Mouse (Mus musculus): Measurements from ENCODE around the gene Hist1h2ai. TPM values are rescaled to one million over a fixed set of nuclear protein-coding genes. Genes with fewer than 3 reads are reported as not detected.

Gene Hist1h2ai
- polyA plus RNA-seq (2017; shearing (Covaris generic)) = not detected

GRCm38 (mm10) chr13:21715864-21716539 is at the start of gene Hist1h2ai, which contains the start of gene Hist1h2bl:
Gene Hist1h2ai, plus strand, starts transcription at chr13:21716422.
Gene Hist1h2bl, minus strand, starts transcription at chr13:21716143.

GRCm38 (mm10) chr13:21677305-21677704 is 38.9 kb upstream of the Hist1h2ai start, which contains the start of gene Olfr1360:
Gene Olfr1360, minus strand, starts transcription at chr13:21677405.

GRCm38 (mm10) chr13:21697811-21698210 is 18.4 kb upstream of the Hist1h2ai start, which contains the start of gene Olfr1359:
Gene Olfr1359, plus strand, starts transcription at chr13:21698111.

GRCm38 (mm10) chr13:21717397-21718357 is 1.5 kb downstream of the Hist1h2ai start, which contains the start of gene Hist1h3h:
Gene Hist1h3h, plus strand, starts transcription at chr13:21717659.

GRCm38 (mm10) chr13:21721757-21722372 is 5.6 kb downstream of the Hist1h2ai start, which contains the start of gene Hist1h2bm:
Gene Hist1h2bm, plus strand, starts transcription at chr13:21722044.

GRCm38 (mm10) chr13:21734906-21735767 is 18.9 kb downstream of the Hist1h2ai start, which contains the start of gene Hist1h4j:
Gene Hist1h4j, plus strand, starts transcription at chr13:21735064.

GRCm38 (mm10) chr13:21750159-21751017 is 34.2 kb downstream of the Hist1h2ai start, which contains the start of gene Hist1h4k:
Gene Hist1h4k, minus strand, starts transcription at chr13:21750505.

GRCm38 (mm10) chr13:21753524-21754285 is 37.5 kb downstream of the Hist1h2ai start, which contains the start of the genes Hist1h2ak and Hist1h2bn:
Gene Hist1h2ak, minus strand, starts transcription at chr13:21753827.
Gene Hist1h2bn, plus strand, starts transcription at chr13:21754123.

Other genes starting within 250 kb of the Hist1h2ai start
- gene Nkapl, start 247.9 kb upstream of the Hist1h2ai start, polyA plus RNA-seq (2017; shearing (Covaris generic)) = 0.20 TPM
- gene Zkscan4, start 237.5 kb upstream of the Hist1h2ai start, polyA plus RNA-seq (2017; shearing (Covaris generic)) = not detected
- gene Gm10065, start 237.0 kb upstream of the Hist1h2ai start, polyA plus RNA-seq (2017; shearing (Covaris generic)) = not detected
- gene AK157302, start 221.2 kb upstream of the Hist1h2ai start, polyA plus RNA-seq (2017; shearing (Covaris generic)) = not detected
- gene Gm11273, start 215.0 kb upstream of the Hist1h2ai start, polyA plus RNA-seq (2017; shearing (Covaris generic)) = 11.1 TPM
- gene Zkscan8, start 185.3 kb upstream of the Hist1h2ai start, polyA plus RNA-seq (2017; shearing (Covaris generic)) = 10.4 TPM
- not detected for gene Olfr1366, start 173.6 kb upstream of the Hist1h2ai start, polyA plus RNA-seq (2017; shearing (Covaris generic))
- 0.20 TPM for gene Olfr1535, start 156.5 kb upstream of the Hist1h2ai start, polyA plus RNA-seq (2017; shearing (Covaris generic))
- gene Olfr1364, start 134.7 kb upstream of the Hist1h2ai start, polyA plus RNA-seq (2017; shearing (Covaris generic)) = not detected
- not detected for gene Olfr1362, start 102.4 kb upstream of the Hist1h2ai start, polyA plus RNA-seq (2017; shearing (Covaris generic))
- not detected for gene Olfr11, start 73.9 kb upstream of the Hist1h2ai start, polyA plus RNA-seq (2017; shearing (Covaris generic))
- gene Olfr1361, start 53.0 kb upstream of the Hist1h2ai start, polyA plus RNA-seq (2017; shearing (Covaris generic)) = not detected
- gene Olfr1360, start 39.0 kb upstream of the Hist1h2ai start, polyA plus RNA-seq (2017; shearing (Covaris generic)) = not detected
- gene Olfr1359, start 18.3 kb upstream of the Hist1h2ai start, polyA plus RNA-seq (2017; shearing (Covaris generic)) = not detected
- not detected for gene Hist1h2bl, start 279 bp upstream of the Hist1h2ai start, polyA plus RNA-seq (2017; shearing (Covaris generic))
- gene Hist1h3h, start 1.2 kb downstream of the Hist1h2ai start, polyA plus RNA-seq (2017; shearing (Covaris generic)) = not detected
- gene Hist1h2bm, start 5.6 kb downstream of the Hist1h2ai start, polyA plus RNA-seq (2017; shearing (Covaris generic)) = 0.82 TPM
- gene Hist1h4j, start 18.6 kb downstream of the Hist1h2ai start, polyA plus RNA-seq (2017; shearing (Covaris generic)) = not detected
- 22.8 TPM for gene Hist1h4k, start 34.1 kb downstream of the Hist1h2ai start, polyA plus RNA-seq (2017; shearing (Covaris generic))
- 3.0 TPM for gene Hist1h2ak, start 37.4 kb downstream of the Hist1h2ai start, polyA plus RNA-seq (2017; shearing (Covaris generic))
- gene Hist1h2bn, start 37.7 kb downstream of the Hist1h2ai start, polyA plus RNA-seq (2017; shearing (Covaris generic)) = 2.1 TPM
- 4.3 TPM for gene Hist1h1b, start 64.2 kb downstream of the Hist1h2ai start, polyA plus RNA-seq (2017; shearing (Covaris generic))
- 1.6 TPM for gene Hist1h3i, start 66.9 kb downstream of the Hist1h2ai start, polyA plus RNA-seq (2017; shearing (Covaris generic))
- not detected for gene Hist1h2an, start 70.8 kb downstream of the Hist1h2ai start, polyA plus RNA-seq (2017; shearing (Covaris generic))
- not detected for gene Hist1h2bp, start 71.0 kb downstream of the Hist1h2ai start, polyA plus RNA-seq (2017; shearing (Covaris generic))
- 6.5 TPM for gene Hist1h2bq, start 93.8 kb downstream of the Hist1h2ai start, polyA plus RNA-seq (2017; shearing (Covaris generic))
- not detected for gene Hist1h2ao, start 94.0 kb downstream of the Hist1h2ai start, polyA plus RNA-seq (2017; shearing (Covaris generic))
- gene Hist1h4m, start 95.3 kb downstream of the Hist1h2ai start, polyA plus RNA-seq (2017; shearing (Covaris generic)) = 42.3 TPM
- gene Hist1h4n, start 115.8 kb downstream of the Hist1h2ai start, polyA plus RNA-seq (2017; shearing (Covaris generic)) = 3.8 TPM
- 104 TPM for gene Hist1h2ap, start 117.1 kb downstream of the Hist1h2ai start, polyA plus RNA-seq (2017; shearing (Covaris generic))
- gene Hist1h2br, start 117.3 kb downstream of the Hist1h2ai start, polyA plus RNA-seq (2017; shearing (Covaris generic)) = 6.7 TPM
- 0.24 TPM for gene Zfp184, start 228.7 kb downstream of the Hist1h2ai start, polyA plus RNA-seq (2017; shearing (Covaris generic))

All from inflammation-experienced regulatory T-cells, adult 16 weeks (primary cell).